Mouse (Mus musculus) cerebellum, adult 2 months (tissue): Measurements from ENCODE around the gene Usp13. TPM values are rescaled to one million over a fixed set of nuclear protein-coding genes. Genes with fewer than 3 reads are reported as not detected.

Source experiments
- DNase-seq, 2 experiments: peaks; one replicate each; pipeline ENCODE4 v3.0.0; 2021
- H3K27ac ChIP-seq: fragments of 200-500 bp; 2 replicates; pipeline ENCODE4 v1.5.1; 2012; ENCODE audit warnings: low read length, control low read depth, inconsistent platforms; ENCODE audit not compliant: insufficient read depth
- H3K27me3 ChIP-seq: fragments of 200-500 bp; 2 replicates; pipeline ENCODE4 v1.6.1; 2012; ENCODE audit warnings: inconsistent platforms, mild to moderate bottlenecking, low read length, moderate library complexity; ENCODE audit not compliant: control insufficient read depth, insufficient read depth
- H3K4me1 ChIP-seq: fragments of 200-500 bp; 2 replicates; pipeline ENCODE4 v1.6.1; 2011; ENCODE audit warnings: low read length; ENCODE audit not compliant: control insufficient read depth, insufficient read depth
- H3K4me3 ChIP-seq: fragments of 200-500 bp; replicated peaks from 2 replicates; pipeline ENCODE3; 2011; ENCODE audit warnings: mild to moderate bottlenecking, low read depth, low read length, control low read depth; ENCODE audit not compliant: insufficient read depth
- CTCF ChIP-seq: fragments of 200-500 bp; IDR thresholded peaks from 2 replicates; pipeline ENCODE4 v1.5.1; 2011; ENCODE audit warnings: low read depth, mild to moderate bottlenecking, control low read depth, low read length, moderate library complexity, borderline replicate concordance; ENCODE audit not compliant: insufficient read depth
- POLR2A ChIP-seq: fragments of 200-500 bp; IDR thresholded peaks from 2 replicates; pipeline ENCODE4 v1.6.1; 2011; ENCODE audit warnings: low read length, control low read depth, borderline replicate concordance; ENCODE audit not compliant: insufficient read depth
- whole genome bisulfite sequencing: fragments of 180-500 bp; shearing (Covaris S2); methylation state at CpG from one replicate; pipeline ENCODE4 v1.1.7; 2018; 5-methylcytosine and 5-hydroxymethylcytosine counted together
- polyA plus RNA-seq: library from polyadenylated mRNA; depleted of rRNA; stranded (reverse); fragments of >200 nt; gene quantifications from 2 replicates; pipeline ENCODE4 v1.2.3, GENCODE M21; 2012; rRNA removed

Gene Usp13
- polyA plus RNA-seq, 1 experiment: 7.1 TPM

GRCm38 (mm10) chr3:32951382-32951781, 134.0 kb downstream of the Usp13 start:
- WGBS: 33% methylated on average over 1 of the region's 1 CpGs
- H3K27me3 ChIP-seq: no peaks in the 10 kb centered on the region; the same call in 1 of the 2 replicates
- no peak for DNase-seq
- H3K4me3 ChIP-seq: no peak overlapping the region
- TF ChIP-seq CTCF: no peak
- TF ChIP-seq POLR2A: no peak
- H3K27ac ChIP-seq: no peak overlapping the region
- H3K4me1 ChIP-seq: no peaks in the 10 kb centered on the region

GRCm38 (mm10) chr3:32961494-32961893, 144.1 kb downstream of the Usp13 start:
- H3K4me1 ChIP-seq: no peaks in the 10 kb centered on the region
- WGBS: 91% methylated on average over 3 of the region's 3 CpGs
- H3K27me3 ChIP-seq: no peaks in the 10 kb centered on the region
- H3K27ac ChIP-seq: no peak overlapping the region
- no peak for TF ChIP-seq CTCF
- no peak for TF ChIP-seq POLR2A
- no peak overlapping the region for H3K4me3 ChIP-seq
- no peak for DNase-seq

GRCm38 (mm10) chr3:32965528-32965927, 148.2 kb downstream of the Usp13 start:
- 2% methylated on average over 2 of the region's 2 CpGs for WGBS

GRCm38 (mm10) chr3:32968671-32969425, 151.5 kb downstream of the Usp13 start:
- Histone ChIP-seq H3K4me1 (no peaks in the 10 kb centered on the region), H3K27me3 (no peaks in the 10 kb centered on the region), H3K4me3 (no peak overlapping the region), H3K27ac (no peak overlapping the region)
- TF ChIP-seq POLR2A (no peak), CTCF (no peak)
- WGBS: 93% methylated on average over 1 of the region's 1 CpGs
- DNase-seq: no peak

More at GRCm38 (mm10) chr3:32965528-32965927, 148.2 kb downstream of the Usp13 start:
- Histone ChIP-seq H3K27me3 (no peaks in the 10 kb centered on the region), H3K27ac (no peak overlapping the region), H3K4me1 (no peaks in the 10 kb centered on the region), H3K4me3 (no peak overlapping the region)
- DNase-seq: no peak
- TF ChIP-seq CTCF (no peak), POLR2A (no peak)

GRCm38 (mm10) chr3:32970257-32970656, 152.9 kb downstream of the Usp13 start:
- WGBS: 100% methylated on average over 1 of the region's 1 CpGs
- Histone ChIP-seq H3K4me3 (no peak overlapping the region), H3K27me3 (no peaks in the 10 kb centered on the region), H3K4me1 (no peaks in the 10 kb centered on the region), H3K27ac (no peak overlapping the region)
- DNase-seq: no peak
- TF ChIP-seq POLR2A: no peak
- TF ChIP-seq CTCF: no peak

GRCm38 (mm10) chr3:32979238-32979637, 161.9 kb downstream of the Usp13 start:
- Histone ChIP-seq H3K27ac (no peak overlapping the region), H3K27me3 (no peaks in the 10 kb centered on the region), H3K4me1 (no peaks in the 10 kb centered on the region), H3K4me3 (no peak overlapping the region)
- DNase-seq: no peak
- TF ChIP-seq CTCF (no peak), POLR2A (no peak)
- 31% methylated on average over 6 of the region's 6 CpGs for WGBS

GRCm38 (mm10) chr3:32979981-32980380, 162.6 kb downstream of the Usp13 start:
- no peaks in the 10 kb centered on the region for H3K27me3 ChIP-seq
- no peak overlapping the region for H3K4me3 ChIP-seq
- WGBS: 52% methylated on average over 4 of the region's 4 CpGs
- H3K4me1 ChIP-seq: no peaks in the 10 kb centered on the region
- no peak for DNase-seq
- no peak overlapping the region for H3K27ac ChIP-seq
- no peak for TF ChIP-seq POLR2A
- no peak for TF ChIP-seq CTCF

GRCm38 (mm10) chr3:32985141-32985540, 167.8 kb downstream of the Usp13 start:
- H3K27me3 ChIP-seq: no peaks in the 10 kb centered on the region
- no peak overlapping the region for H3K4me3 ChIP-seq
- WGBS: 88% methylated on average over 3 of the region's 3 CpGs
- DNase-seq: no peak
- no peak for TF ChIP-seq POLR2A
- TF ChIP-seq CTCF: no peak
- H3K4me1 ChIP-seq: no peaks in the 10 kb centered on the region
- H3K27ac ChIP-seq: no peak overlapping the region

Other genes with a start within 250 kb of the Usp13 start
- gene Gnb4, start 201.0 kb upstream of the Usp13 start, polyA plus RNA-seq: 34.4 and 38.0 TPM in 2 replicates
- gene Actl6a, start 111.2 kb upstream of the Usp13 start, polyA plus RNA-seq: 23.5 and 24.2 TPM in 2 replicates
- 427 and 491 TPM in 2 replicates for gene Ndufb5, start 80.6 kb upstream of the Usp13 start, polyA plus RNA-seq
- gene Mrpl47, start 79.9 kb upstream of the Usp13 start, polyA plus RNA-seq: 17.1 and 18.5 TPM in 2 replicates